Mouse (Mus musculus): Measurements from ENCODE around the gene Vdr.

Vdr gene

DNA sequence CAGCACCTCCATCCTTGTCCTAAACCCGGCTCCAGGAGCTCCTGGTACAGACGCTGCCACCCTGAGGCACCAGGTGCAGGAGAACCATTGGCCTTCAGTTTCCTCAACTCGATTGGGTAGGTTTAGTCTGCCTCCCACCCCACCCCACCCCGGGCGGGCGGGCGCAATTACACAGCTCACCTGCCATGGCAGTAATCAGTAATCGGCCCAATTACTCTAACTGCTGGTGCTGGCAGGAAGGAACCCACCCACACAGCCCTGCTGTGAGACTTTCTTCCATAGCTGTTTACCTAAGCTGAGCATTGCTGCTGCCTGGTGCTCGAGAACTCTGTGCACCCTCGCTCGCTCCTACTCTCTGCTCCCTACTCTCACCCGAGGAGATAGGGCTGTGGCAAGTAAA lies 22.0 kb upstream of the Vdr start:
- H3K27me3 ChIP-seq (ENCODE audit: insufficient read depth, low read length), result 0 out of 2 replicates have a peak, but pooled peaks cover 19% of the 10 kb centered on the region
- 0 out of 2 replicates have a peak overlapping the region, but pooled peaks have one; percentile 3 for H3K4me3 ChIP-seq (replicated peaks; ENCODE audit: low read length)
- no peaks in the 10 kb centered on the region for H3K9me3 ChIP-seq (ENCODE audit: low read length)
- H3K36me3 ChIP-seq (ENCODE audit: insufficient read depth, low read length), result no peaks in the 10 kb centered on the region
- TF ChIP-seq CTCF (conservative IDR thresholded peaks at IDR 0.05; ENCODE audit: low read length), result no peak
- peaks cover 10% of the 10 kb centered on the region for H3K4me1 ChIP-seq (replicated peaks; ENCODE audit: low read depth, low read length)

DNA sequence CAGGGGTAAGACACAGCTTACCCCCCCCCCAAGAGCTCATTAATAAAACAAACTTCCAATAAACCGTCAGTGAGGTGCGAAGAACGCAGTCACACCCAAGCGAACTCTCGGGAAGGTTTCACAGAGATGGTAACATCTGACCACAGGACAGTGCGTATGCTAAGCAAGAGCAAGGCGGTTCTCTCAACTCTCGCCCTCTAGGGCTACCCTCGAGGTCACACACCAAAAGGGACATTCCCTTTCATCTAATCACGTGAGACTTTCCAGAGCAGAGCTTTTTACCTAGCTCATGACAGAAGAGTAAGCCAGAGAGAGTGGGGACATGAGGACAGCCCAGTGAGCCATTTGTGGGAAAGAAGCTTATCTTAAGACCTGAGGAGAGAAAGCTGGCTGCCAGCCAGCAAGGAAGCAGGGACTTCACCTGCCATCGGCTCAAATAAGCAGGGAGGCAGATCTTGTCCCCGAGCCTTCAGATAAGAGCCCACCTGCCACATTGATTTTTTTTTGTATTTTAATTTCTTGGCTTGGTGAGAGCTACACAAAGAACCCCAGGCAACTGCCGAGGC lies 18.9 kb upstream of the Vdr start:
- H3K9me3 ChIP-seq (ENCODE audit: low read length), result no peaks in the 10 kb centered on the region
- peaks cover 10% of the 10 kb centered on the region for H3K4me1 ChIP-seq (replicated peaks; ENCODE audit: low read depth, low read length)
- no peak overlapping the region for H3K4me3 ChIP-seq (replicated peaks; ENCODE audit: low read length)
- TF ChIP-seq POU5F1 (IDR thresholded peaks at IDR 0.05; ENCODE audit: borderline replicate concordance, low read length), result no peak
- TF ChIP-seq NANOG (IDR thresholded peaks at IDR 0.05; ENCODE audit: borderline replicate concordance, low read length), result no peak
- TF ChIP-seq CTCF (conservative IDR thresholded peaks at IDR 0.05; ENCODE audit: low read length), result no peak
- H3K36me3 ChIP-seq (ENCODE audit: insufficient read depth, low read length), result no peaks in the 10 kb centered on the region
- 0 out of 2 replicates have a peak, but pooled peaks cover 19% of the 10 kb centered on the region for H3K27me3 ChIP-seq (ENCODE audit: insufficient read depth, low read length)

DNA sequence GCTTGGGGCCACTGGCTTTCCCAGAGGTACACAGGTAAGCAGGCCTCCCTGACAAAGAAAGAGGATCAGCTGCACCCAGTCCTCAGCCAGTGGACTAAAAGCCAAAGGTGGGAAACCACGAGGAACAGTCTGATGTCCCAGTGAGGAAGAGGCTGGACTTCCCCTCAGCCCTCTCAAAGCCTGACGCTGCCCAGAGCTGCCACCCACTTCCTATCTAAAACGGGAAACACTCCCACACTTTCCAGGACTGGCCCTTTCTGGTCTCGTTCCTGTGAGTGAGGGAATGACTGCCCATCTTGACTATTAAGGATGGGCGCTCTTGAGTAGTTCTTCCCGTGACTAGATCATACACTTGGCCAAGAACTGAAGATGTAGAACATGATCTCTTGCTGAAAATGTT lies 17.4 kb upstream of the Vdr start:
- Histone ChIP-seq H3K36me3 (ENCODE audit: insufficient read depth, low read length) (no peaks in the 10 kb centered on the region), H3K9me3 (ENCODE audit: low read length) (no peaks in the 10 kb centered on the region), H3K27me3 (ENCODE audit: insufficient read depth, low read length) (0 out of 2 replicates have a peak, but pooled peaks cover 19% of the 10 kb centered on the region), H3K4me3 (replicated peaks; ENCODE audit: low read length) (no peak overlapping the region), H3K4me1 (replicated peaks; ENCODE audit: low read depth, low read length) (peaks cover 10% of the 10 kb centered on the region)
- TF ChIP-seq POU5F1 (IDR thresholded peaks at IDR 0.05; ENCODE audit: borderline replicate concordance, low read length), result no peak
- no peak for TF ChIP-seq CTCF (conservative IDR thresholded peaks at IDR 0.05; ENCODE audit: low read length)
- no peak for TF ChIP-seq NANOG (IDR thresholded peaks at IDR 0.05; ENCODE audit: borderline replicate concordance, low read length)

DNA sequence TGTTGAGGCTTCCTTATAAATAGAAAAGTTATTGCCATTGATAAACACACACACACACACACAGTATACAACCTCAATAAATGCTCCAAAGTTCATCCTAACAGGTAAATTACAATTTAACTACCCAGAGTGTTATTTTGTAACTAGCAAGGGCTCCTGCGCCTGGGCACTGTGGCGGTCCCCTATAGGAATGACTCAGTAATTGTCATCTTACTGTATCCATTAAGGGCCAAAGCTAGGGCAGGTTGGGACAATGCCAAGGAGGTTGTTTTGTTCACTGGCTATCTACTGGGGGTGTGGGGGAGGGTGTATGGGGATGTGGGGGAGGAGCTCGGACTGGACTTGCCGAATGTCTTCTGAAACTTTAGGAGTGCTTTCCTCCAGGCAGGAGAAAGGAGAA lies 16.6 kb upstream of the Vdr start:
- Histone ChIP-seq H3K36me3 (ENCODE audit: insufficient read depth, low read length) (no peaks in the 10 kb centered on the region), H3K27me3 (ENCODE audit: insufficient read depth, low read length) (0 out of 2 replicates have a peak, but pooled peaks cover 13% of the 10 kb centered on the region), H3K4me3 (replicated peaks; ENCODE audit: low read length) (no peak overlapping the region), H3K9me3 (ENCODE audit: low read length) (no peaks in the 10 kb centered on the region), H3K4me1 (replicated peaks; ENCODE audit: low read depth, low read length) (peaks cover 7% of the 10 kb centered on the region)
- no peak for TF ChIP-seq CTCF (conservative IDR thresholded peaks at IDR 0.05; ENCODE audit: low read length)
- TF ChIP-seq POU5F1 (IDR thresholded peaks at IDR 0.05; ENCODE audit: borderline replicate concordance, low read length), result no peak
- TF ChIP-seq NANOG (IDR thresholded peaks at IDR 0.05; ENCODE audit: borderline replicate concordance, low read length), result no peak

DNA sequence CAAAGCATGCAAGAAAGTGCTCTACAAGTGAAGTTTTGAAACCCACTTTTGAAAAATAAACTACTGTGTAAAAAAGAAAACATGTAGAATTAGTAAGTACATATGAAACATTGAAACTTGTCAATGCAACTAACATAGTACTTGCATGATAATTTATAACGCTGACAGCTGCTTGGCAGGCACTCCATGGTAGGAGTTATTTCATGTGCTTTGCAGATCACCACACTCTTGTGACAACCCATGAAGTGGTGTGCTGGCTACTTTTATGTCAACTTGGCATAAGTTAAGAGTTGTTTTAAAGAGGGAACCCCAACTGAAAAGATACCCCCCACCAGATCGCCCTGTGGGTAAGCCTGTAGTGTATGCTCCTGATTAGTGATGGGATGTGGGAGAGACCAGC lies 12.0 kb upstream of the Vdr start:
- Histone ChIP-seq H3K4me3 (replicated peaks; ENCODE audit: low read length) (no peak overlapping the region), H3K9me3 (ENCODE audit: low read length) (no peaks in the 10 kb centered on the region), H3K27me3 (ENCODE audit: insufficient read depth, low read length) (no peaks in the 10 kb centered on the region), H3K4me1 (replicated peaks; ENCODE audit: low read depth, low read length) (no peaks in the 10 kb centered on the region), H3K36me3 (ENCODE audit: insufficient read depth, low read length) (no peaks in the 10 kb centered on the region)
- no peak for TF ChIP-seq CTCF (conservative IDR thresholded peaks at IDR 0.05; ENCODE audit: low read length)
- no peak for TF ChIP-seq POU5F1 (IDR thresholded peaks at IDR 0.05; ENCODE audit: borderline replicate concordance, low read length)
- no peak for TF ChIP-seq NANOG (IDR thresholded peaks at IDR 0.05; ENCODE audit: borderline replicate concordance, low read length)

DNA sequence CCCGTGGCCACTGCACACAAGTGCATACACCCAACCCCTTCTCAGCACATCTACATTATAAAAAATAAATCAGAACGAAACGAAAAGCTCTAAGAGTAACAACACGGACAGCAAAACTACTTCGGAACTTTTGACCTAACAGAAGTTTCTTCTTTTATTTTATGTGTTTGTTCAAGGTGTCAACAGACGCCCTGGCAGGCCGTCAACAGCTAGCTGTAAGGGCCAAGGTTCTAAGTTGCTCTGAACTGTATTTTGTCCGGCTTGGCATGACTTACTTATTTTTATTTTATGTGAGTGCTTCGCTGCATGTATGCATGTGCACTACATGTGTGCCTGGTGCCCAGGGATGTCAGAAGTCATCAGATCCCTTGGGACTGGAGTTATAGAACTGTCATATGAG lies 11.4 kb upstream of the Vdr start:
- H3K27me3 ChIP-seq (ENCODE audit: insufficient read depth, low read length), result no peaks in the 10 kb centered on the region
- H3K9me3 ChIP-seq (ENCODE audit: low read length), result no peaks in the 10 kb centered on the region
- H3K4me3 ChIP-seq (replicated peaks; ENCODE audit: low read length), result no peak overlapping the region
- TF ChIP-seq NANOG (IDR thresholded peaks at IDR 0.05; ENCODE audit: borderline replicate concordance, low read length) (no peak), POU5F1 (IDR thresholded peaks at IDR 0.05; ENCODE audit: borderline replicate concordance, low read length) (no peak), CTCF (conservative IDR thresholded peaks at IDR 0.05; ENCODE audit: low read length) (no peak)
- no peaks in the 10 kb centered on the region for H3K4me1 ChIP-seq (replicated peaks; ENCODE audit: low read depth, low read length)
- no peaks in the 10 kb centered on the region for H3K36me3 ChIP-seq (ENCODE audit: insufficient read depth, low read length)

DNA sequence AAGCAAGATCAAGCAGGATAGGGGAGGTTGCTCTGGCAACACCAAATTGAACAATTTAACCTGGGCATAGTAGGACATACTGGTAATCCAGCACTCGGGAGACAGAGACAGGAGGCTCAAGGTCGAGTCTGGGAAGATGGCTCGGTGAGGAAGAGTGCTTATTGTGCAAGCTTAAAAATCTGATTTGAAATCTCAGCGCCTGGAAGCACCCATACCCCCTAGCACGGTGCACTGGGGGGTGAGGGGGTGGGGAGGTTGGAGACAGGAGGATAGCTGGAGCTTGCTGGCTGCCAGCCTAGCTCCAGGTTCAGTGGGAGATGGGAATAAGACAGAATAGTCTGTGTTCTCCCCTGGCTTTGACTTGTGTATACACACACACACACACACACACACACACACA lies 9.9 kb upstream of the Vdr start:
- Histone ChIP-seq H3K4me1 (replicated peaks; ENCODE audit: low read depth, low read length) (no peaks in the 10 kb centered on the region), H3K36me3 (ENCODE audit: insufficient read depth, low read length) (no peaks in the 10 kb centered on the region), H3K27me3 (ENCODE audit: insufficient read depth, low read length) (no peaks in the 10 kb centered on the region), H3K4me3 (replicated peaks; ENCODE audit: low read length) (no peak overlapping the region), H3K9me3 (ENCODE audit: low read length) (no peaks in the 10 kb centered on the region)
- TF ChIP-seq NANOG (IDR thresholded peaks at IDR 0.05; ENCODE audit: borderline replicate concordance, low read length) (no peak), CTCF (conservative IDR thresholded peaks at IDR 0.05; ENCODE audit: low read length) (no peak), POU5F1 (IDR thresholded peaks at IDR 0.05; ENCODE audit: borderline replicate concordance, low read length) (no peak)

DNA sequence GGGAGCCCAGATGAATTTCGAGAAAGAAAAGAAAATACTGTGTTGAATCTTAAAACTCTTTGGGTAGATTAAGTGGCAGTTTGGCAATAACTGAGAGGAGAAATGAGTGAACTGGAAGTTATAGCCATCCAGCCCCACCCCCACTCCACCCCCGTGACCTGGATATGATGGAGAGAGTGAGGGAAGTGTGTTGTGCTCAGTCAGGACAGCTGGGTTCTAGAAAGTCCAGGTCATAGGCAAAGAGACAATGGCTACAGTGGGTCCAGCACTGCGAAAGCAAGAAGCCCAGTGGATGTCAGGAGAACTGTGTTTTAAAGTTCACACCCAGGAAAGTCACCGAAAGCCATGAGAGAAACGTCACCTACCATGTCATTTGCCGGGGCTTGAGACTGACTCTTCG lies 8.8 kb upstream of the Vdr start:
- Histone ChIP-seq H3K27me3 (ENCODE audit: insufficient read depth, low read length) (peaks cover 3% of the 10 kb centered on the region; the same call in 1 of the 2 replicates), H3K4me3 (replicated peaks; ENCODE audit: low read length) (no peak overlapping the region), H3K9me3 (ENCODE audit: low read length) (no peaks in the 10 kb centered on the region), H3K4me1 (replicated peaks; ENCODE audit: low read depth, low read length) (no peaks in the 10 kb centered on the region), H3K36me3 (ENCODE audit: insufficient read depth, low read length) (no peaks in the 10 kb centered on the region)
- TF ChIP-seq NANOG (IDR thresholded peaks at IDR 0.05; ENCODE audit: borderline replicate concordance, low read length) (no peak), CTCF (conservative IDR thresholded peaks at IDR 0.05; ENCODE audit: low read length) (no peak), POU5F1 (IDR thresholded peaks at IDR 0.05; ENCODE audit: borderline replicate concordance, low read length) (no peak)

DNA sequence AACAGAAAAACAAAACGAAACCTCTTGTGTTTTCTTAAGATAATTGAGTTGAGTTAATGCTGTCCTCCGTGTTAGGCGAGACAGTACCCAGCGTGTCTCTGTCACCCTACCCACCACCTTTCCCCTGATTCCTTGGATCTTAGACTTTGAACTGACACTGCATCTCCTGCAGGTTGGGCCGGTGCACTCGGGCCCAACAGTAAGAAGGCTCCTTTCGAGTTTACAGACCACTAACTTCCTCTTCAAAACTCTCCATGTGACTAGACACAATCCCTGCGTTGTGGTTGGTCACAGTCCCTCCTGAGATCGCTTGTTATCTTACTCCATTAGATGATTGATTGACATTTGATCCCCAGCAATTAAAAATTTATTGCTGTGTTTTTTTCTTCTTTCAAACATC lies 7.6 kb upstream of the Vdr start:
- Histone ChIP-seq H3K9me3 (ENCODE audit: low read length) (no peaks in the 10 kb centered on the region), H3K36me3 (ENCODE audit: insufficient read depth, low read length) (no peaks in the 10 kb centered on the region), H3K4me1 (replicated peaks; ENCODE audit: low read depth, low read length) (no peaks in the 10 kb centered on the region), H3K4me3 (replicated peaks; ENCODE audit: low read length) (no peak overlapping the region), H3K27me3 (ENCODE audit: insufficient read depth, low read length) (peaks cover 8% of the 10 kb centered on the region; the same call in 1 of the 2 replicates)
- no peak for TF ChIP-seq NANOG (IDR thresholded peaks at IDR 0.05; ENCODE audit: borderline replicate concordance, low read length)
